Mouse (Mus musculus): ENCODE data around the gene Uqcc3.
"Not testable (repeated sequence)": the region's sequence is repeated elsewhere in the genome, so short reads cannot be mapped to it uniquely, and the experiment has no call there.

Uqcc3 gene

DNA sequence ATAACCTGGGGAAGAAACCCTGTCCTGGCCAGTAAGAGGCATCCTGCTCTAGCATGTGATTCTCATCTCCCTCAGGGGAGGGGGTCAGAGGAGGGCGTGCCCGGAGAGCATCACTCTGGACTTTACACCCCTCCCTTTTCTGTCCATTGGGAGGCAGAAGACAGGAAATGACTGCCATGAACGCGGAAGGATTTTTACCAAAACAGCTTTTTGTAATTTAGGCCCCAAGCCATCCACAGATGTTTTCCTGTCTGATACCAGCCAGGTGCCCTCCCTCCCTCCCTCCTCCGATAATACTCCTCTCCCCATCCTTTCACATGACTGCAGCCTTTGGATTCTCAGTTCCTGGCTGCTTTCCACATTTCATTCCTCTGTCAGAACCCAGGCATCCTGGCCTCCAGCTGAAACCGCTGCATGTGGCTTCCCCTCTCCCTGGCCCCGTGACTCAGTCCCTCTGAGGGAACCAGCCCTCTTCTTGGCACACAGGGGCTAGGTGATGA, 30.3 kb downstream of the Uqcc3 start, which contains the start of gene Lrrn4cl:
Gene Lrrn4cl, plus strand, starts transcription at position 367 of the 500 bp plus-strand sequence.
- DNase-seq (ENCODE audit: low spot score in 2 of 2) = no peak

DNA sequence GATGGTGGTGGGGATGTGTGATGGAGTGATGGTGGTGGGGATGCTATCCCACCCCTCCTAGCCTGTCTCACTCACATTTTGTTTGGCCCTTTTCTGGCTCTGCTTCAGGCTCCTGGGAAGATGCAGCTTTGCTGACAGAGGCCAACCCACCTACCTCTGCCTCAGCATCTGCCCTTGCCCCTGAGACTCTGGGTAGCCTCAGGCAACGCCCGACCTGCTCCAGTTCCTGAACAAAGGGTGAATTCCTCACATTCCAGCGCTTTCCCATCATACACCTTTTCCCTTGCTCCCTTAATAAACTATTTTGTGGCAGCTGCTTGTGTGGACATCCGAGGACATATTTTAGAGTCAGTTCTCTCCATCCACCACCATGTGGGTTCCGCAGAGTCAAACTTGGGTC, 32.4 kb downstream of the Uqcc3 start:
- no peak for DNase-seq (ENCODE audit: low spot score in 2 of 2)

DNA sequence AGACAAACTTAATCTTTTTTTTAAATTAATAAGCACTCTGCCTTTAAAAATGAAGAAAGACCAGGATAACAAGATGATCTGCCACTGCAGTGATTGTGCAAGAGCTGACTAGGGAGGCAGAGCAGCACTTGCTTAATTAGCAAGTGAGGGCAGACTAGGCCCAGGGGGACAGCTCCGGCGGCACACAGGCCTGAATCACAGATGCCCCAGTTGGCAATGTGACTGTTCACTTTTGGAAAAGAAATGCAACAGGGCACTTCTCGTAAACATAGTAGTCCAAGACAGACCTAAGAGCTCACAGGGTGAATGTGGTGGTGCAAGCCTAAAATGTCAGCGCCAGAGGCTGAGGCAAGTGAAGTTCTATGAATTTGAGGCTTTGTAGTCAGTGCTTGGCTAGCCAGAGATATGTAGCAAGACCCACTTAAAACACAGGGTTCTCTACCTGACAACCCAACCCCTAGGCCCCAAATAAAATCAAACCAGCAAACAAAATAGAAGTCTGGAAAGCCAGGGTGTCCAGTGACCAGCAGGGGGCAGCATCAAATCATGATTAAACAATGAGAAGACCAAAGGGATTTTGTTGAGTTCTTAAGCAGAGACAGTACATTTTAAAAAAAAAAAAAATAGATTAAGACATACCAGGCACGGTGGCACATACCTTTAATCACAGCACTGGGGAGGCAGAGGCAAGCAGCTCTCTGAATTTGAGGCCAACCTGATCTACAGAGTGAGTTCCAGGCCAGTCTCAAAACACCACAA, 36.2 kb downstream of the Uqcc3 start:
- peak; percentile 49 to 50 for DNase-seq (ENCODE audit: low spot score in 2 of 2)

DNA sequence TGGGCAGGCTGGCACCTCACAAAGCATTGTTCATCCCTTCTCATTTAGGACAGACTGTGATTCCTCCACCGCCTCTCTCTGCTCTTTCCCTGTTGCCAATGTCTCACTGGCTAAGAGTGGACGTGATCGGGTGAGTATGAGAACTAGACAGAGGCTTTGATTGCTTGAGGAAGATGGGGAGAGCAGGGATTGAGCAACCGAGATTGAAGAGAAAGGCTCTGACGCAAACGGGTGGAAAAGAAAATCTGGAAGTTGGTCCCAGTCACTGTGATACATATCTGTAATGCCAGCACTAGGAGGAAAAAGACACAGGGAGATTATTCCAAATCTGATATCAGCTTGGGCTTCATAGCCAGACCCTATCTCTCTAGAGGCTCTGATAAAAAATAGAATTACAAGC, 37.8 kb downstream of the Uqcc3 start:
- DNase-seq (ENCODE audit: low spot score in 2 of 2) = no peak

DNA sequence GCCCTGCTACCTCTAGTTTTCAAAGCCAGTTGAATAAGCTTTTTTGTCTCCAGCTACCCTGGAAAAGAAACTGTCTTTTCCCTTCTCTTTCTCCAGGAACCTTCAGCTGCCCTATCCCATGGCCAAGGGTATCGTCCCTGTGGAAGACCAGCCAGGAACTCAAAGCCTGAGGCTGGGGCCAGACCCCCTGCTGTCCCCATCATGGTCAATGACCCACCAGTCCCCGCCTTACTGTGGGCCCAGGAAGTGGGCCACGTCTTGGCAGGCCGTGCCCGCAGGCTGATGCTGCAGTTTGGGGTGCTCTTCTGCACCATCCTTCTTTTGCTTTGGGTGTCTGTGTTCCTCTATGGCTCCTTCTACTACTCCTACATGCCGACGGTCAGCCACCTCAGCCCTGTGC, 39.7 kb downstream of the Uqcc3 start:
- no peak for DNase-seq (ENCODE audit: low spot score in 2 of 2)

DNA sequence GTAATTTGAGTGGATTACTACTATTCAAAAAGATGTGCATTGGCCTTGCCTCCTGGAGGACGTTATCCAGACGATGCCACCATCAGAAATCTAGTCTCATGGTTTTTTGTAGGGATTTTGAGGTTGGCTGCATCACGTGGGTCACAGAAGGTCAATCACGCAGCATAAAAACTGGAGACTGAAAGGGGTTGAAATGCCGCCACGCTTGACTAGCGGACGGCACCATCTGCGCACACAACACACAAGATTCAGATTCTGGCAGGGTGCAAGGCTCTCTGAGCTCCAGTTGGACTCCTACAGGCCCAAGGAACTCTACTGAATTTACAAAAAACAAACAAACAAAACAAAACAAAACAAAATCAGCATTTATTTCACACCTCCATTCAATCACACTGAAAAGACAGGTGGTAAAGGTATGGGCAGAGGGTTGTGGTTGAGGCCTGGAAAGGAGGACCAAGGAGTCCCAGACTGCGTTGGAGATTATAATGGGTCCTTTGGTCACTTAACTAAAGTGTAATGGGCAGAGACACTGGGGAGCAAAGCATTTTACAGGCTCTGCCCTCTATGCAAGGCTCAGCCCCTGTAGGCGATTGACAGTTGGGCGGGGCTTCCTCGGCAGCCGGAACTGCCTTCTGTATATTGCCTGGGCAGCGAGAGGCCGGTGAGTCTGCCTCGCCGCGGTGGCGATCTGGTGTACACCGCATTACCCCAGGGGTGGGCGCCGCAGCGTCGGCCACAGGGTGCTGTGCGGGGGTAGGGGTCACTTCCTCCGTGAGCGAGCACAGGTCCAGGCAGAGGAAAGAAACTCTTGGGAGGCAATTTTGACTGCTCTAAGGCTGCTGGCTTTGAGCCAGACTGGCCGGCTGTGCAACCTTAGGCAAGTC, 40.6 kb downstream of the Uqcc3 start:
- DNase-seq (ENCODE audit: low spot score in 2 of 2) = peak; percentile 73 to 77

DNA sequence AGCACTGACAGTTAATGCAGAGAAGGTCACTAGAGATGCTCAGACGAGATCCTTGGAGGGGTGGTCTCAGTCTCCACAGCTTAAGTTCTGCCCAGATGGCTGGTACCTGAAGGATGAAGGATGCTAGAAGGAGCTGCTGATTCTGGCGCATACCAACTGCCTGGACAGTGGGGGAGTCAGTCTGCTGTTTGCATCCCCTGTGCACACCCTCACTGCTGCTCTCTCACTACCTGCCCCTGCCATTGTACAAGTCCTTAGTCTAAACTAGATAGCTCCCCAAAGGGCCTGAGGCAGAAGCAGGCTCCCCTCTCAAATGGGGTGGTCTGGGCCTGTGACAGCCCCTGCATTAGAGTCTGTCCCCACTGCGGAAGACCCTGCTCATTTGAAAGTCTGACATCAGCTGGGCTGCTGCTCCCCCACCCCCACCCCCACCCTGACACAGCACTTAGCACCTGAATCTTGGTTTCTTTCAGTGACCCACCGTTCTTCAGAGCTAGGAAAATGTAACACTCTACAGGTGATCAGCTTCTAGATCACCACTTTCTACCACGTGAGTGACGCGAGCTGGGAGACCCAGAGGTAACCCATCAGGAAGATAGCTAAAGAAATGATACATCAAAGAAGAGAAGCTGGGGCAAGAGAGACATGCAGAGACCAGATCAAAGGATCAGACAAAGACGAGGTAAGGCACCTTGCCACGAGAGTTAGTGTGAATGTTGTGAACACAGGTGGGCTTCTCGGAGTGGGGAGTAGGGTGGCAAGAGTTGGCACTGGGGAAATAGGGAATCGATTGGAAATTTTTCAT, 41.4 kb downstream of the Uqcc3 start, which contains the start of gene Gng3:
Gene Gng3, minus strand, starts transcription at position 92 of the 805 bp plus-strand sequence.
- peak; percentile 84 to 90 for DNase-seq (ENCODE audit: low spot score in 2 of 2)

DNA sequence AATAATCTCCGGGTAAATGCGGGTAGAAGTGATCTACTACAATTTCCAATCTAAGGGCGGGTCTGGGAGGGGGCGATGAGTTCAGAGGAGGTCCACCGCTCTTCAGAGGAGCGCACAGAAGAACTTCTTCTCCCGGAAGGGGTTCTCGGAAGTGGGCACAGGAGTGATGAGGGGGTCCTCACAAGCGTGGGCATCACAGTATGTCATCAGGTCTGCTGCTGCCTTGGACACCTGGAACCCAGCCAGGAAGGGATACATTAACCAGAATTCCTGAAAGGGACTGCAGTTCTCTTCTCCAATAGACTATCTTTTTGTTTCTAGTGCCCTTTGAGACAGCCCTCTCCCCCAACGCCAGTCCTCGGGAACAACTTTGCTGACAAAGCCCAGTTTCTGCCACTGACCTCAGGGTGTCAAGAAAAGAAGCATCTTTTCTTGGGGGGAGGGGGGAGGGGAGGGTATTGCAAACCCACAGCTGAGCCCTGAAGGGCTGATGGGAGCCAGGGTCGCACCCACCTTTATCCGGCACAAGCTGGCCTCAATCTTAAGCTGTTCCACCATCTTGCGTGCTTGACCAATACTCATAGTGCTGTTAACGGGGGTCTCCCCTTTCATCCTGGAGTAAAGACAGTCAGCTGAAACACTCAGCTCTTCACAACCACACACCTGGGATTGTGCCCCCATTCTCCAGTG, 42.5 kb downstream of the Uqcc3 start:
- no peak for DNase-seq (ENCODE audit: low spot score in 2 of 2)

DNA sequence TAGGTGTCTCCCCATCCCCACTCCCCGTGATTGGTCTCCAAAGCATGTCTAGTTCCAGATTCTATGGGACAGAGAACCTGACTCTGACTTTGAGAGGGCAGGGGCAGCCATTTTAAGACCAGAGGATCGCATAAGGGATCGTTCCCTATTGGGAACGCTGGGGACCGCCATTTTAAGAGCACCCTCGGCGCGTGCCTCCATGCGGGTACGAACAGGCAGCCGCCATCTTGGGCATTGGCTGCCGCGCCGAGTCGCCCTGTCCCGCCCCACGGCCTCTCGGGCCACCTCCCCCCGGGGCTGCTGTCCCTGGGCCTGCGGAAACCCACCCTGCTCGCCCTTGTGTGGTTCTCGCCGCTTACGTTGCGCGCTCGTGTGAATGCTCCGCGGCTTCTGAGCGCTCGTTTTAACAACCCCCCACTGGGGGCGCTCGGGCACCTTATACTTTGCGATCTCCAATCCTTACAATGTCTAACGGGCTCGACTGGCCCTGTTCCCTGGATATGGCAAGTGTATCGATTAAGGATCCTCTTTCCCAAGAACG, 43.4 kb downstream of the Uqcc3 start, which contains the start of gene Bscl2:
Gene Bscl2, plus strand, starts transcription at position 217 of the 541 bp plus-strand sequence.
- DNase-seq (ENCODE audit: low spot score in 2 of 2) = peak; percentile 84 to 85

DNA sequence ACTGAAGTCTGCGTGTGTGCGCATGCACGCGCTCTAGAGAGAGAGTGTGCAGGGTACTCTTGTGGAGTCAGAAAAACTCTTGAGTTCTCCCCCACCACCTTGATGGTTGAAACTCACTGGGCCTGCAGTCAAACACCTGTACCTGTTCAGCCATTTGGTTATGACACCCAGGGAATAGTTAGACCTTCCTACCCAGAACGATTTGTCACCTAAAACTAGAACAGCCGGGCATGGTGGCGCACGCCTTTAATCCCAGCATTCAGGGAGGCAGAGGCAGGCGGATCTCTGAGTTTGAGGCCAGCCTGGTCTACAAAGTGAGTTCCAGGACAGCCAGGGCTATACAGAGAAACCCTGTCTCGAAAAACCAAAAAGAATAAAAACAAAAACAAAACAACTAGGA, 44.4 kb downstream of the Uqcc3 start:
- DNase-seq (ENCODE audit: low spot score in 2 of 2) = not testable (repeated sequence)

DNA sequence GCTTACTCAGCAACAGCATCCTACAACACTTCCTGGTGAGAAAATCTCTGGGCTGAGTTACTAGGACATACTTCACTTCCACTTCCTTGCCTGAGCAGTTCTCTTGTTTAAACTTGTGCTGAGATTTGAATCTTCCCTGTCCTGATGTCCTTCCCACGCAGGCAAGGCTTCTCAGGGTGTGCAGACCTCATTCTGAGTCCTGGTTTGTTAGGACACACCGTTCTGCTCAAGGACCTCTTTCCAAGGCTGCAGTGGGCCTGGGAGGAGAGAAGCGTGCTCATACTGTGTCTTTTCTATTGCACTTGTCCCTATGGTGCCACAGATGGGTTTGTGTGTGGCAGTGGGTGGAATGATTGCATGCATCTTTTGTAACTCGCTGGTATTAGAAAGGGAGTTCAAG, 47.8 kb downstream of the Uqcc3 start:
- DNase-seq (ENCODE audit: low spot score in 2 of 2) = no peak

DNA sequence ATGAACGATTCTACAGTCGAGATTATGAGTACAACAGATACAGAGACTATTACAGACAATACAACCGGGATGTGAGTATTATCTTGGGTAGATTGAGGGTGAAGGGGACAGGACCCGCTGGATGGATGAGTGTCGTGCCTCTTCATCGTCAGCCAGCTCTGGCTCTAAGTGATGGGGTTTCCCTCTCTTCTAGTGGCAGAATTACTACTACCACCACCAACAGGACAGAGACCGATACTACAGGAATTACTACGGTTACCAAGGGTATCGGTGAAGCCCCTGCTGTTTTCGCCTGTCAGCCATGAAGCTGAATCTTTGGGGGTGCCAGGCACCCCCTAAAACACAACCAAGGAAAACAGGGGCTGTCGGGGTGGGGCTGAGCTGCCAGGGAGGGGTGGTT, 49.5 kb downstream of the Uqcc3 start:
- DNase-seq (ENCODE audit: low spot score in 2 of 2) = no peak

DNA sequence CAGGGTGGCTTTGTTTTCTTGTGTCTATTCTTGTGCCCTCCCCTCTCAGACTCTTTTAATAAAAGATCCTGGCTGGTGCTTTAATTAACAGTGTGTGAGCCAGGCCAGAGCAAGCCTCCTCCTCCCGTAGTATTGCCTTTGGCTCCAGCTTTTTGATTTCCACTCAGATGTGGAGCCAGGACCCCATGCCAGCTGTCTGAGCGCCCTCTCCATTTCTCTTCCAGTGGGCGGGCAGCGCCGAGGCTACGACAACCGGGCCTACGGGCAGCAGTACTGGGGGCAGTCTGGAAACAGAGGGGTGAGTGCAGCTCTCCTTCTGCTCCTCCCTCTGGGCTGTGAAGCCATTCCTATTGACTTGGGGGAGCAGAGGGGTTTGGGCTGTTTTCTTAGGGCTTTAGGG, 50.1 kb downstream of the Uqcc3 start:
- DNase-seq (ENCODE audit: low spot score in 2 of 2) = no peak
